Mouse (Mus musculus): ENCODE measurements around the gene Pde7b.

Pde7b gene

GRCm38 (mm10) chr10:20654187-20654586, 70.7 kb downstream of the Pde7b start:
- no peak for DNase-seq (ENCODE audit: low spot score in 2 of 2)

GRCm38 (mm10) chr10:20653299-20653698, 71.6 kb downstream of the Pde7b start:
- no peak for DNase-seq (ENCODE audit: low spot score in 2 of 2)

GRCm38 (mm10) chr10:20636381-20636780, 88.5 kb downstream of the Pde7b start:
- no peak for DNase-seq (ENCODE audit: low spot score in 2 of 2)

GRCm38 (mm10) chr10:20633085-20633415, 91.8 kb downstream of the Pde7b start:
- DNase-seq (ENCODE audit: low spot score in 2 of 2), result no peak

- no peak for DNase-seq (ENCODE audit: low spot score in 2 of 2)
These were observed 92.4 kb downstream of the Pde7b start for GRCm38 (mm10) chr10:20632256-20633084.

- DNase-seq (ENCODE audit: low spot score in 2 of 2), result no peak
These were observed 94.8 kb downstream of the Pde7b start for GRCm38 (mm10) chr10:20630122-20630521.

GRCm38 (mm10) chr10:20625702-20626375, 99.0 kb downstream of the Pde7b start:
- DNase-seq (ENCODE audit: low spot score in 2 of 2), result no peak

- no peak for DNase-seq (ENCODE audit: low spot score in 2 of 2)
These were observed 103.0 kb downstream of the Pde7b start for GRCm38 (mm10) chr10:20621661-20622454.

- DNase-seq (ENCODE audit: low spot score in 2 of 2), result no peak
These were observed 118.9 kb downstream of the Pde7b start for GRCm38 (mm10) chr10:20606007-20606406.

- DNase-seq (ENCODE audit: low spot score in 2 of 2), result no peak
These were observed 129.6 kb downstream of the Pde7b start for GRCm38 (mm10) chr10:20595107-20595810.

GRCm38 (mm10) chr10:20594015-20594414, 130.9 kb downstream of the Pde7b start:
- DNase-seq (ENCODE audit: low spot score in 2 of 2), result no peak

- DNase-seq (ENCODE audit: low spot score in 2 of 2), result no peak
These were observed 134.8 kb downstream of the Pde7b start for GRCm38 (mm10) chr10:20590100-20590499.

GRCm38 (mm10) chr10:20585959-20586358, 138.9 kb downstream of the Pde7b start:
- DNase-seq (ENCODE audit: low spot score in 2 of 2), result no peak

GRCm38 (mm10) chr10:20575002-20575401, 149.9 kb downstream of the Pde7b start:
- DNase-seq (ENCODE audit: low spot score in 2 of 2), result no peak

- no peak for DNase-seq (ENCODE audit: low spot score in 2 of 2)
These were observed 150.5 kb downstream of the Pde7b start for GRCm38 (mm10) chr10:20574414-20574813.

GRCm38 (mm10) chr10:20571521-20571920, 153.4 kb downstream of the Pde7b start:
- DNase-seq (ENCODE audit: low spot score in 2 of 2), result no peak

GRCm38 (mm10) chr10:20568630-20569029, 156.2 kb downstream of the Pde7b start:
- no peak for DNase-seq (ENCODE audit: low spot score in 2 of 2)

GRCm38 (mm10) chr10:20567684-20568236, 157.1 kb downstream of the Pde7b start:
- no peak for DNase-seq (ENCODE audit: low spot score in 2 of 2)

- DNase-seq (ENCODE audit: low spot score in 2 of 2), result no peak
These were observed 168.4 kb downstream of the Pde7b start for GRCm38 (mm10) chr10:20556477-20556876.

GRCm38 (mm10) chr10:20551341-20551740, 173.5 kb downstream of the Pde7b start:
- no peak for DNase-seq (ENCODE audit: low spot score in 2 of 2)

- no peak for DNase-seq (ENCODE audit: low spot score in 2 of 2)
These were observed 174.1 kb downstream of the Pde7b start for GRCm38 (mm10) chr10:20550771-20551170.
